Mouse (Mus musculus) embryonic fibroblast, embryonic 13.5 days (primary cell): ENCODE data around the gene Hoxb4.

Experiments used
- CTCF ChIP-seq: IDR thresholded peaks from 2 replicates; pipeline ENCODE4 v1.5.1; 2011; ENCODE audit warnings: mild to moderate bottlenecking, control low read depth, low read length, moderate library complexity, borderline replicate concordance; ENCODE audit not compliant: insufficient read depth
- POLR2A ChIP-seq: IDR thresholded peaks from 2 replicates; pipeline ENCODE4 v1.6.1; 2011; ENCODE audit warnings: low read depth, mild to moderate bottlenecking, control low read depth, low read length, moderate library complexity

DNA sequence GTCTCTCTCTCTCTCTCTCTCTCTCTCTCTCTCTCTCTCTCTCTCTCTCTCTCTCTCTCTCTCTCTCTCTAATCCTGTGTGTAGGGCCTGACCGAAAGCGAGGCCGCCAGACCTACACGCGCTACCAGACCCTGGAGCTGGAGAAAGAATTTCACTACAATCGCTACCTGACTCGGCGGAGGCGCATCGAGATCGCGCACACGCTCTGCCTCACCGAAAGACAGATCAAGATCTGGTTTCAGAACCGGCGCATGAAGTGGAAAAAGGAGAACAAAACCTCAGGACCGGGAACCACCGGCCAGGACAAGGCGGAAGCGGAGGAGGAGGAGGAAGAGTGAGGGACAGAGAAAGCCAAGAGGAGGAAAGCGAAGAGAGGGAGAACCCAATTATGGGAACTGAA is 28.8 kb upstream of the Hoxb4 start:
- TF ChIP-seq CTCF: no peak
- TF ChIP-seq POLR2A: no peak
